Mouse (Mus musculus) myocyte (in vitro differentiated cells): ENCODE measurements at regions not wholly inside any gene's neighbourhood (a gene's known extent, or its start where the extent isn't known, plus 50 kb on each side); places are given as distances from the start of the nearest gene placed in this dataset.

Experiments
- H3K27me3 ChIP-seq: one replicate; pipeline ENCODE4 v1.6.1; 2011; ENCODE audit not compliant: control insufficient read depth, insufficient read depth, insufficient read length
- H3K36me3 ChIP-seq: one replicate; pipeline ENCODE4 v1.6.1; 2011; ENCODE audit not compliant: control insufficient read depth, insufficient read depth
- H3K4me2 ChIP-seq: one replicate; pipeline ENCODE4 v1.6.1; 2011; ENCODE audit warnings: low read depth, control low read depth
- H3K4me3 ChIP-seq: one replicate; pipeline ENCODE4 v1.5.1; 2011; ENCODE audit warnings: mild to moderate bottlenecking, control low read depth, moderate library complexity
- H3K79me2 ChIP-seq: one replicate; pipeline ENCODE4 v1.6.1; 2011; ENCODE audit not compliant: control insufficient read depth, insufficient read depth
- H3ac ChIP-seq: one replicate; pipeline ENCODE4 v1.6.1; 2011; ENCODE audit not compliant: control insufficient read depth, insufficient read length
- CEBPB ChIP-seq: IDR thresholded peaks from 2 replicates; pipeline ENCODE4 v1.6.1; 2011; ENCODE audit warnings: mild to moderate bottlenecking, moderate library complexity; ENCODE audit not compliant: poor library complexity, insufficient read depth, severe bottlenecking
- E2F4 ChIP-seq: IDR thresholded peaks from one replicate; pipeline ENCODE4 v1.6.1; 2011; ENCODE audit warnings: mild to moderate bottlenecking, control low read depth, moderate library complexity; ENCODE audit not compliant: insufficient read depth
- MAX ChIP-seq: IDR thresholded peaks from one replicate; pipeline ENCODE4 v1.6.1; 2011; ENCODE audit warnings: low read depth, mild to moderate bottlenecking, control low read depth
- MYOD1 ChIP-seq, 3 experiments: IDR thresholded peaks; one replicate each; pipeline ENCODE4 v1.6.1; 2011; ENCODE audit warnings: control low read depth in 2 of 3, low read depth in 2 of 3, mild to moderate bottlenecking in 2 of 3, moderate library complexity in 1 of 3; ENCODE audit not compliant: insufficient read length in 2 of 3, control insufficient read depth in 1 of 3
- MYOG ChIP-seq, 3 experiments: IDR thresholded peaks; one replicate each; pipeline ENCODE4 v1.6.1; 2011; ENCODE audit warnings: control low read depth in 2 of 3, low read depth in 2 of 3, mild to moderate bottlenecking in 2 of 3; ENCODE audit not compliant: insufficient read length in 2 of 3, control insufficient read depth in 1 of 3, insufficient read depth in 1 of 3
- POLR2A ChIP-seq: IDR thresholded peaks from one replicate; pipeline ENCODE4 v1.6.1; 2011; ENCODE audit warnings: low read depth, mild to moderate bottlenecking, control low read depth, moderate library complexity; ENCODE audit not compliant: insufficient read length
- POLR2AphosphoS2 ChIP-seq: IDR thresholded peaks from one replicate; pipeline ENCODE4 v1.6.1; 2011; ENCODE audit warnings: low read depth, control low read depth; ENCODE audit not compliant: insufficient read length
- REST ChIP-seq: IDR thresholded peaks from one replicate; pipeline ENCODE4 v1.6.1; 2011; ENCODE audit warnings: mild to moderate bottlenecking, control low read depth, moderate library complexity; ENCODE audit not compliant: insufficient read depth, insufficient read length
- SRF ChIP-seq: IDR thresholded peaks from one replicate; pipeline ENCODE4 v1.6.1; 2011; ENCODE audit warnings: low read depth; ENCODE audit not compliant: control insufficient read depth, insufficient read length
- TCF12 ChIP-seq: IDR thresholded peaks from one replicate; pipeline ENCODE4 v1.6.1; 2011; ENCODE audit warnings: mild to moderate bottlenecking, control low read depth; ENCODE audit not compliant: poor library complexity, insufficient read depth, severe bottlenecking
- TCF3 ChIP-seq: IDR thresholded peaks from one replicate; pipeline ENCODE4 v1.6.1; 2011; ENCODE audit warnings: low read depth, control low read depth; ENCODE audit not compliant: insufficient read length
- USF1 ChIP-seq: IDR thresholded peaks from one replicate; pipeline ENCODE4 v1.6.1; 2011; ENCODE audit warnings: low read depth, mild to moderate bottlenecking, control low read depth, moderate library complexity

- H3K27me3 ChIP-seq, result no peaks in the 10 kb centered on the region
- H3ac ChIP-seq, result no peak overlapping the region
- no peak overlapping the region for H3K4me2 ChIP-seq
- no peak overlapping the region for H3K4me3 ChIP-seq
- H3K36me3 ChIP-seq, result no peaks in the 10 kb centered on the region
- no peaks in the 10 kb centered on the region for H3K79me2 ChIP-seq
- TF ChIP-seq MYOG (IDR thresholded peaks at IDR 0.05; ENCODE audit: control insufficient read depth in 1 of 3, insufficient read depth in 1 of 3, insufficient read length in 2 of 3, low read depth in 2 of 3) (no peak), USF1 (no peak), MAX (no peak), TCF12 (no peak), REST (no peak), SRF (no peak), CEBPB (no peak), MYOD1 (IDR thresholded peaks at IDR 0.05; ENCODE audit: control insufficient read depth in 1 of 3, insufficient read length in 2 of 3, low read depth in 2 of 3) (no peak)
Observed at GRCm38 (mm10) chr6:31277792-31278191, 120.7 kb upstream of the Mkln1 start.

- TF ChIP-seq POLR2A (no peak), CEBPB (no peak), MAX (no peak), TCF3 (no peak), USF1 (no peak), TCF12 (no peak), POLR2AphosphoS2 (no peak), REST (no peak), SRF (no peak)
- Histone ChIP-seq H3K27me3 (no peaks in the 10 kb centered on the region), H3ac (no peak overlapping the region)
Observed at GRCm38 (mm10) chr6:31283973-31284372, 114.6 kb upstream of the Mkln1 start.

GRCm38 (mm10) chr6:31284390-31284789, 114.1 kb upstream of the Mkln1 start:
- TF ChIP-seq E2F4 (no peak), CEBPB (no peak), MAX (no peak), POLR2A (no peak), SRF (no peak), POLR2AphosphoS2 (no peak), REST (no peak)
- Histone ChIP-seq H3K4me3 (no peak overlapping the region), H3ac (no peak overlapping the region), H3K79me2 (no peaks in the 10 kb centered on the region), H3K36me3 (no peaks in the 10 kb centered on the region), H3K4me2 (no peak overlapping the region), H3K27me3 (no peaks in the 10 kb centered on the region)

More at GRCm38 (mm10) chr6:31283973-31284372, 114.6 kb upstream of the Mkln1 start:
- Histone ChIP-seq H3K4me3 (no peak overlapping the region), H3K79me2 (no peaks in the 10 kb centered on the region), H3K36me3 (no peaks in the 10 kb centered on the region), H3K4me2 (no peak overlapping the region)

GRCm38 (mm10) chr6:31285064-31285463, 113.5 kb upstream of the Mkln1 start:
- TF ChIP-seq TCF3, result no peak
- TF ChIP-seq USF1, result no peak
- no peak for TF ChIP-seq REST
- TF ChIP-seq E2F4, result no peak
- Histone ChIP-seq H3K79me2 (no peaks in the 10 kb centered on the region), H3K36me3 (no peaks in the 10 kb centered on the region), H3K4me2 (no peak overlapping the region), H3K4me3 (no peak overlapping the region), H3K27me3 (no peaks in the 10 kb centered on the region), H3ac (no peak overlapping the region)

GRCm38 (mm10) chr6:31285981-31286737, 112.4 kb upstream of the Mkln1 start:
- no peaks in the 10 kb centered on the region for H3K79me2 ChIP-seq
- H3K4me3 ChIP-seq, result no peak overlapping the region
- H3K36me3 ChIP-seq, result no peaks in the 10 kb centered on the region
- no peaks in the 10 kb centered on the region for H3K27me3 ChIP-seq
- no peak overlapping the region for H3K4me2 ChIP-seq
- no peak overlapping the region for H3ac ChIP-seq
- TF ChIP-seq TCF3 (no peak), POLR2AphosphoS2 (no peak), REST (no peak), MYOG (IDR thresholded peaks at IDR 0.05; ENCODE audit: control insufficient read depth in 1 of 3, insufficient read depth in 1 of 3, insufficient read length in 2 of 3, low read depth in 2 of 3) (no peak), SRF (no peak), CEBPB (no peak), USF1 (no peak), MAX (no peak), POLR2A (no peak), MYOD1 (IDR thresholded peaks at IDR 0.05; ENCODE audit: control insufficient read depth in 1 of 3, insufficient read length in 2 of 3, low read depth in 2 of 3) (no peak)
